Comparison of ENCODE assay signal across 10 mouse cellular contexts in genomic region chr5:136863276-136863675, GRCm38 (mm10). TPM values are rescaled to one million over a fixed set of nuclear protein-coding genes. Genes with fewer than 3 reads are reported as not detected.
DNase-seq lines count a peak whose midpoint lies in the region; ATAC-seq and TF ChIP-seq lines count a peak whose summit lies in the region.
"Had no signal": no experiment of that assay in that cellular context is flagged by ENCODE, and none has a peak within 500 bp of the region (broad histone marks: within the 10 kb centered on the region; RNA-seq: fewer than 3 reads in every experiment).

No protein-coding gene starts in this region.

- no peaks in the 10 kb centered on the region for H3K9me3 ChIP-seq in lung, embryonic 14.5 days (ENCODE audit: low read depth, low read length)
- no peaks in the 10 kb centered on the region for H3K9me3 ChIP-seq in limb, embryonic 10.5 days (replicated peaks)

- peak overlapping the region; percentile 46; the same call in 1 of the 2 replicates for H3K27ac ChIP-seq in gastrocnemius, adult 2 months
- H3K27ac ChIP-seq in lung, embryonic 14.5 days (ENCODE audit: low read depth), result peak overlapping the region; percentile 93
- H3K27ac ChIP-seq in limb, embryonic 10.5 days, result peak overlapping the region; percentile 97

- peak overlapping the region; percentile 40 for H3K4me2 ChIP-seq in lung, embryonic 14.5 days

- no peak for DNase-seq in gastrocnemius, adult 2 months
- no peak for DNase-seq in gastrocnemius, postnatal 25 days
- no peak for DNase-seq in lung, embryonic 14.5 days
- DNase-seq in lung, postnatal 14 days, result no peak
- DNase-seq in limb, embryonic 10.5 days (ENCODE audit: low spot score), result no peak
- DNase-seq in retina, postnatal 1 day, result peak; percentile 47
- DNase-seq in left cerebral cortex, postnatal 36 days (ENCODE audit: low spot score in 2 of 2), result no peak
- DNase-seq: cerebellum, adult 18-20 months had no signal

- ATAC-seq in lung, embryonic 14.5 days (ENCODE audit: insufficient read depth), result no peak
- ATAC-seq in CD4-positive, CD25-positive, alpha-beta regulatory T cell, adult 4 months, result no peak

- H3K4me1 ChIP-seq in lung, embryonic 14.5 days (ENCODE audit: insufficient read depth), result peaks cover 18% of the 10 kb centered on the region
- H3K4me1 ChIP-seq in limb, embryonic 10.5 days, result peaks cover 72% of the 10 kb centered on the region

- H3K27me3 ChIP-seq in lung, embryonic 14.5 days (ENCODE audit: insufficient read depth, low read length), result no peaks in the 10 kb centered on the region
- no peaks in the 10 kb centered on the region for H3K27me3 ChIP-seq in limb, embryonic 10.5 days (ENCODE audit: low read depth, poor library complexity, severe bottlenecking)

- H3K36me3 ChIP-seq in lung, embryonic 14.5 days (ENCODE audit: insufficient read depth), result no peaks in the 10 kb centered on the region
- peaks cover 28% of the 10 kb centered on the region for H3K36me3 ChIP-seq in limb, embryonic 10.5 days

- intact Hi-C loops in gastrocnemius, adult 2 months (cut with DNase I), result no loop called here
- intact Hi-C loops in left cerebral cortex, postnatal 36 days (cut with DNase I), result no loop called here

- no peak overlapping the region for H3K4me3 ChIP-seq in gastrocnemius, adult 2 months
- H3K4me3 ChIP-seq in lung, embryonic 14.5 days (ENCODE audit: low read depth, low read length), result no peak overlapping the region
- peak overlapping the region; percentile 35 for H3K4me3 ChIP-seq in limb, embryonic 10.5 days

- no peak for TF ChIP-seq CTCF in gastrocnemius, adult 2 months (IDR thresholded peaks at IDR 0.05)
- no peak for TF ChIP-seq CTCF in lung, embryonic 14.5 days (IDR thresholded peaks at IDR 0.05; ENCODE audit: low read depth)

- H3K9ac ChIP-seq in lung, embryonic 14.5 days, result no peak overlapping the region

- 50% methylated on average over 9 of the region's 9 CpGs for WGBS in lung, embryonic 14.5 days
- whole genome bisulfite sequencing in limb, embryonic 10.5 days, result 47% methylated on average over 9 of the region's 9 CpGs

RNA-seq across cellular contexts. Expression of gene Col26a1, which starts 19.7 kb away (rescaled TPM):
- total RNA-seq in gastrocnemius, adult 2 months (2021), result 1 to 10 TPM; 1.4 to 2.1 TPM
- total RNA-seq in gastrocnemius, postnatal 25 days (2021), result 1 to 10 TPM; 4.9 to 5.7 TPM
- 9.0 and 11.7 TPM in 2 replicates for polyA plus RNA-seq in lung, embryonic 14.5 days (2014; fragmentation: Nextera tagmentation; extraction: Ambion mirVana)
- 128 TPM in 2 replicates for polyA plus RNA-seq in limb, embryonic 10.5 days (2016; fragmentation: Nextera tagmentation; extraction: Ambion mirVana)
- under 1 TPM in 1 of 2 experiments, not detected in 1; 0.41 TPM for polyA plus RNA-seq in CD4-positive, CD25-positive, alpha-beta regulatory T cell, adult 4 months (2017; shearing (Covaris generic))
- total RNA-seq in left cerebral cortex, postnatal 36 days (2021), result 10 to 100 TPM in 1 of 2 experiments, 1 to 10 TPM in 1; 8.3 to 13.7 TPM
- total RNA-seq: neutrophil, adult 5-6 weeks had no signal

RNA-seq across cellular contexts. Expression of gene Ift22, which starts 44.7 kb away (rescaled TPM):
- 1 to 10 TPM; 5.4 to 5.8 TPM for total RNA-seq in gastrocnemius, adult 2 months (2021)
- total RNA-seq in gastrocnemius, postnatal 25 days (2021), result 1 to 10 TPM; 5.6 to 6.9 TPM
- polyA plus RNA-seq in lung, embryonic 14.5 days (2014; fragmentation: Nextera tagmentation; extraction: Ambion mirVana), result 72.2 and 78.1 TPM in 2 replicates
- 73.6 and 84.0 TPM in 2 replicates for polyA plus RNA-seq in limb, embryonic 10.5 days (2016; fragmentation: Nextera tagmentation; extraction: Ambion mirVana)
- 10 to 100 TPM; 12.5 to 14.1 TPM for polyA plus RNA-seq in CD4-positive, CD25-positive, alpha-beta regulatory T cell, adult 4 months (2017; shearing (Covaris generic))
- total RNA-seq in left cerebral cortex, postnatal 36 days (2021), result 100 to 1,000 TPM in 1 of 2 experiments, 10 to 100 TPM in 1; 86.1 to 105 TPM

Comparison
In these comparisons a context has a peak if more than half of its experiments do, and no peak if none do; other contexts are left out.
1. H3K27ac ChIP-seq: peak in every context shown above with its lines; median percentile 97 in limb, embryonic 10.5 days; 93 in lung, embryonic 14.5 days; 46 in gastrocnemius, adult 2 months.
2. RNA of gene Ift22, which starts 44.7 kb away (total RNA-seq): 86.1 to 105 TPM in left cerebral cortex, postnatal 36 days; 5.6 to 6.9 TPM in gastrocnemius, postnatal 25 days and 5.4 to 5.8 TPM in gastrocnemius, adult 2 months; every median in the first group is over 10 times any median in the second.